Mouse (Mus musculus) limb, embryonic 15.5 days (tissue): Measurements from ENCODE around the gene Naglu. TPM values are rescaled to one million over a fixed set of nuclear protein-coding genes. Genes with fewer than 3 reads are reported as not detected.

ENCODE experiments used
- ATAC-seq: fragments of 200-750 bp; cut with Nextera tagmentation; 2 replicates; pipeline ENCODE4 v1.8.0; 2017; ENCODE audit warnings: low read depth, moderate TSS enrichment; ENCODE audit not compliant: insufficient number of reproducible peaks, low FRiP score, low TSS enrichment
- H3K27ac ChIP-seq: fragments of 300-500 bp; sonication (generic); 2 replicates; pipeline ENCODE4 v1.5.1; 2015; ENCODE audit warnings: moderate library complexity, mild to moderate bottlenecking, inconsistent platforms
- H3K27me3 ChIP-seq: fragments of 300-500 bp; sonication (generic); 2 replicates; pipeline ENCODE4 v1.6.1; 2015; ENCODE audit warnings: inconsistent platforms
- H3K36me3 ChIP-seq: fragments of 300-500 bp; sonication (generic); 2 replicates; pipeline ENCODE4 v1.6.1; 2015; ENCODE audit warnings: inconsistent platforms
- H3K4me1 ChIP-seq: fragments of 300-500 bp; sonication (generic); 2 replicates; pipeline ENCODE4 v1.6.1; 2015; ENCODE audit warnings: inconsistent platforms
- H3K4me2 ChIP-seq: fragments of 300-500 bp; sonication (generic); 2 replicates; pipeline ENCODE4 v1.6.1; 2015; ENCODE audit warnings: mild to moderate bottlenecking, inconsistent platforms
- H3K4me3 ChIP-seq: fragments of 300-500 bp; sonication (generic); 2 replicates; pipeline ENCODE4 v1.5.1; 2015; ENCODE audit warnings: mild to moderate bottlenecking, inconsistent platforms
- H3K9ac ChIP-seq: fragments of 300-500 bp; sonication (generic); 2 replicates; pipeline ENCODE4 v1.6.1; 2015; ENCODE audit warnings: inconsistent platforms
- H3K9me3 ChIP-seq: fragments of 300-500 bp; sonication (generic); 2 replicates; pipeline ENCODE4 v1.6.1; 2016; ENCODE audit warnings: inconsistent platforms
- WGBS: fragments of 180-500 bp; shearing (Covaris S2); methylation state at CpG from one replicate; pipeline ENCODE4 v1.1.7; 2015; 5-methylcytosine and 5-hydroxymethylcytosine counted together
- polyA plus RNA-seq: library from polyadenylated mRNA; unstranded; fragments of >200 nt; fragmentation: Nextera tagmentation; extraction: Ambion mirVana; gene quantifications from 2 replicates; pipeline ENCODE4 v1.2.1, GENCODE M21; 2015

Gene Naglu
- polyA plus RNA-seq, 1 experiment from 2014 or later = 12.7 TPM

DNA sequence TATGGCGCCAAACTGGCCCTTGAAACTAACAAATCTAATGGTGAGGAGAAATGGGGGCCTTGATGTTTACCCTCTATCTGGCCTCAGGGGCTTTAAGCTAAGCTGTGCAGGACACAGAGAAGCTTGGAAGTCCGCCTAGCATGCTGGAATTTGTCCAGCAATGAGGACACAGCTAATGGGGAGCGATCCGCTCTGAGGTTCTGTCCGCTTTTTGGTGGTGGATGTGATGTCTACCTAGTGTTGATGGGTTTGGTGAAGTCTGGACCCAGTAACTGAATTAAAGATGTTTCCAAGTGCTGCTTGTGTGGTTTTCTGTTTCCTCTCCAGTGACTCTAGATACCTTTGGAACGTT is 16.5 kb downstream of the Naglu start:
- Histone ChIP-seq H3K9me3 (no peaks in the 10 kb centered on the region), H3K4me2 (peak overlapping the region; percentile 84), H3K27ac (peak overlapping the region; percentile 85), H3K4me3 (peak overlapping the region; percentile 69), H3K27me3 (peaks cover 2% of the 10 kb centered on the region), H3K9ac (no peak overlapping the region), H3K4me1 (peaks cover 51% of the 10 kb centered on the region), H3K36me3 (peaks cover 40% of the 10 kb centered on the region)
- 77% methylated on average over 6 of the region's 6 CpGs for WGBS
- no peak for ATAC-seq

DNA sequence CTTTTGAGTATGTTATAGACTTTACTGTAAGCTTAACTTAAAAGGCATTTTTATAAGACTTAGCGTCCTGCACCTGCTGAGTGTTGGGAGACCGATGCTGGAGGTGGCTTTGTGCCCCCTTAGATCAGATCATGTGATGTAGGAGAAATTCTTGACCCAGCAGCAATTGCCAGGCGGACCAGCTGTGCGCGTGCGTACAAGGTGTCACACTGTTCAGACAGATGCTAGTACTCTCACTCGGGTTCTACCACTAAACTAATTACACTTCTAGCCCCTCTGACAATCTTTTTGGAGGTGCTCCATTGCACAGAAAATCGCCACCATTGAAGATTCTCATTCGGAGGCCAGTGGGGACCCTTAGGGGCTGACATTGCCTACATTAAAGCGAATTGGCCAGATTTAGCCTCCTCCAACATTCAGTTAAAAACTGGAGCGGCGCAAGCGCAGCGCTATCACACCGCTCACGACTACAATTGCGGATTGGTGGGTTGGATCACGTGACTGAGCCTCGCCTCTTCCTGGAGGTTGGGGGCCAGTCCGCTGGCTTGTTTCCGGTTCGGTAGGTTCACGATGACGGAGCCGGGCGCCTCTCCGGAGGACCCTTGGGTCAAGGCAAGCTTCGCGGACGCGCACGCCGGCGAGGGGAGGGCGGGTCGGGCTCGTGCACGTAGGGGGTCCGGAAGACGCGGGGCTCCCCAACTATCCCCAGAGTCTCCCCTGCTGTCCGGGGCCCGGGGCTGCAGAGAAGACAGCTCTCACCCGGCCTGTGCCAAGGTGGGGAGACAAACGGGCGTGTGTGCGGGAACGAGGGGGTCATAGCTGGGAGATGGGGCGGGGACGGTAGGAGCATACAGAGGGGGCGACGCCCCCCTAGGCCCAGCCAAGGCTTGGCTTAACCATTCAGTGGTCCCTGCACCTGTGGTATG is 17.2 kb downstream of the Naglu start, which contains the start of gene Mlx:
Mlx (plus strand) TSS at position 522 of the 926 bp plus-strand sequence.
- H3K27me3 ChIP-seq = no peaks in the 10 kb centered on the region
- under 1% methylated on average over 51 of the region's 52 CpGs for WGBS
- H3K4me2 ChIP-seq = peak within 1 kb of the TSS; percentile 84
- ATAC-seq = peak; percentile 83
- peak within 1 kb of the TSS; percentile 69 for H3K4me3 ChIP-seq
- peak within 1 kb of the TSS; percentile 82 for H3K9ac ChIP-seq
- H3K36me3 ChIP-seq = peaks cover 47% of the 10 kb centered on the region
- H3K9me3 ChIP-seq = no peaks in the 10 kb centered on the region
- H3K4me1 ChIP-seq = peaks cover 46% of the 10 kb centered on the region
- peak within 1 kb of the TSS; percentile 85 for H3K27ac ChIP-seq

DNA sequence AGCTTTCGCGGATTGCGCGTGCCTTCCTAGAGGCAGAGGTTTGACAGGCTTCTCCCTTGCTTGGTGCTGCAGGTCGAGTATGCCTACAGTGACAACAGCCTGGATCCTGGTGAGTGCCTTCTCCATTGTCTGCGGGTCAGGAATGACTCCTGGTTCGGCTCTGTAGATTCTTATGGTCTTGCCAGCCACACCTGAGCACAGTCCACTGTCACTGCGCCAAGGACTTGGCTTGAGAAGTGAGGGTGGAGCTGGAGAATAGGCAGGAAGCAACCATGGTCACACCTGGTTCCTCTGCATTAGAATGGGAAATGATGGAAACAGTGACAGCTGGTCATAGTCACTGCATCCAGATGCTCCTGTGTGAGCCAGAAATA is 17.9 kb downstream of the Naglu start:
- no peak for ATAC-seq
- Histone ChIP-seq H3K9ac (peak overlapping the region; percentile 82), H3K36me3 (peaks cover 54% of the 10 kb centered on the region), H3K9me3 (no peaks in the 10 kb centered on the region), H3K27me3 (no peaks in the 10 kb centered on the region), H3K4me1 (peaks cover 45% of the 10 kb centered on the region), H3K4me2 (peak overlapping the region; percentile 84), H3K27ac (peak overlapping the region; percentile 85), H3K4me3 (peak overlapping the region; percentile 69)
- WGBS = 6% methylated on average over 8 of the region's 8 CpGs

DNA sequence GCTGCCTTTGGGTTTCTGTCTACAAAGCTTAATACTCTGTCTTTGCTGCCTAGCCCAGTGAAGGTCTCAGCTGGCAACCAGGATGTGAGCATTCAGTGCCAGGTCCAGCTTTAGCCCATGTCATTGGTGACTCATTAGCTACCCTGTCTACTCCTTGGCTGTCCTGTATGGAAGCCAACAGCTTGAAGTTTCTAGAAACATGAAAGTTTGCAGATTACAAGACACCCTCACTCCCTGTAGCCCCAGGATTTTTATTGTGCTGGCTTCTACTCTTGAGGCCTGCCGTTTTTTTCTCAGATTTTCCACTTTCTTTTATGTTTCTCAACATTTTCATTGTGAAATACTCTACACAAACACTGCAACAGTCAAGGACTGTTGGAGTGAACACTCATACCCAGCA is 20.1 kb downstream of the Naglu start:
- no peak overlapping the region for H3K27ac ChIP-seq
- no peak overlapping the region for H3K4me3 ChIP-seq
- no peaks in the 10 kb centered on the region for H3K9me3 ChIP-seq
- H3K4me1 ChIP-seq = peaks cover 35% of the 10 kb centered on the region
- WGBS = 87% methylated on average over 1 of the region's 1 CpGs
- no peak for ATAC-seq
- no peak overlapping the region for H3K9ac ChIP-seq
- H3K36me3 ChIP-seq = peaks cover 59% of the 10 kb centered on the region
- no peak overlapping the region for H3K4me2 ChIP-seq
- no peaks in the 10 kb centered on the region for H3K27me3 ChIP-seq

DNA sequence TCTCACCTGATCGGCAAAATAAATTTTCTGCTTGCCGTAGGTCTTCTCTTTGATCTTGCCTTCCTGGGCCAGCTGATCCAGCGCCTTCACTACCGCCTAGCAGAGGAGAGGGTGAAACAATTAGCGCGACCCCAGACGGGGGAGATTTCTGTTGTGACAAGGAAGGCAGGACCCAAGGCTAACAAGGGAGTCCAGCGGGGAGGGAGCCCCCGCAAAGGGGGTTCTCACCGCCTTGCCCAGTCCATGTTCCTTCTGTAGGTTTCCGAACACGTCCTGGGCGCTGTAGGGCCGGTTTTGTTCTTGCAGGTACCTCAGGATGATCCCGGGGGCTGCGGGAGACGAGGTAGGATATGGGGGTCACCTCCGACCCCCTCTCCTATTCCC is 25.1 kb downstream of the Naglu start:
- 0% methylated on average over 18 of the region's 18 CpGs for WGBS
- Histone ChIP-seq H3K9ac (peak overlapping the region; percentile 56), H3K27me3 (no peaks in the 10 kb centered on the region)

DNA sequence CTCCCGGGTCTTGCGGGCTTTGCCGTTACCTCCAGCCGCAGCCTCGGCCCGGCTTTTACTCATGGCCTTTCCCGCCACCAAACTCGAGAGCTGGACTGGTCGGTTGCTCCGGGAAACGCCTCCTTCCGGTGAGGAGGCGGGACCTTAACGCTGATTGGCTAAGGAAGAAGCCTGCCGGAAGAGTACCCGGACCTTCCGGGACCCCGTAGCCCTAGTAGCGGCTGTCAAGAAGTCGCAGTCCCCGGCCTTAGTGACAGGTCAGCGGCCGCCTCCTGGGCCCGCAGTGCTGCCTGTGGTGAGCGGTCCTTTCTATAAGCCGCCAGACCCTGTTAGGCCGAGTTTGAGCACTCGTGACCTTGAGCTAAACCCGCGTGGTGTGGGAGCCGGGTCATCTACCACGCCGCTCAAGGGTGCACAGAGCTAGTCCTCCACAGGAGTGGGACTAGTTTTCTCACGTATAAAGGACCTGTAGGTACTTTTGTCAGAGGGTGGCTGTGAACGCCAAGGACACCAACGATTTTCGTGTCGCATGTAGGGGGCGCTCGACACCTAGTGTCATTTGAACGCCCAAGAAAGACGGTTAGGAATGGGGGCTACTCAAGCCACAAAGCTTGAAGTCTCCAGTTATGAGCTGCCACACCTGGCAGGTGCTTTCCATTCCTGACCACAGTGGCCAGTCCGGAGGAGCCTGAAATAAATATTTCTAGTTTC is 25.7 kb downstream of the Naglu start, which contains the start of gene Psmc3ip:
Psmc3ip (minus strand) TSS at position 123 of the 711 bp plus-strand sequence.
- under 1% methylated on average over 43 of the region's 43 CpGs for WGBS
- Histone ChIP-seq H3K4me2 (peak within 1 kb of the TSS; percentile 88), H3K4me1 (peaks cover 13% of the 10 kb centered on the region; the same call in 1 of the 2 replicates), H3K9ac (peak within 1 kb of the TSS; percentile 63), H3K27me3 (no peaks in the 10 kb centered on the region), H3K4me3 (peak within 1 kb of the TSS; percentile 86), H3K27ac (peak within 1 kb of the TSS; percentile 91), H3K36me3 (peaks cover 69% of the 10 kb centered on the region), H3K9me3 (no peaks in the 10 kb centered on the region)
- peak; percentile 93 for ATAC-seq

More for the DNA sequence above, 25.1 kb downstream of the Naglu start:
- Histone ChIP-seq H3K4me3 (peak overlapping the region; percentile 86), H3K4me2 (peak overlapping the region; percentile 88), H3K27ac (peak overlapping the region; percentile 91), H3K9me3 (no peaks in the 10 kb centered on the region), H3K4me1 (peaks cover 13% of the 10 kb centered on the region; the same call in 1 of the 2 replicates), H3K36me3 (peaks cover 69% of the 10 kb centered on the region)
- peak; percentile 26; the same call in 1 of the 2 replicates for ATAC-seq

DNA sequence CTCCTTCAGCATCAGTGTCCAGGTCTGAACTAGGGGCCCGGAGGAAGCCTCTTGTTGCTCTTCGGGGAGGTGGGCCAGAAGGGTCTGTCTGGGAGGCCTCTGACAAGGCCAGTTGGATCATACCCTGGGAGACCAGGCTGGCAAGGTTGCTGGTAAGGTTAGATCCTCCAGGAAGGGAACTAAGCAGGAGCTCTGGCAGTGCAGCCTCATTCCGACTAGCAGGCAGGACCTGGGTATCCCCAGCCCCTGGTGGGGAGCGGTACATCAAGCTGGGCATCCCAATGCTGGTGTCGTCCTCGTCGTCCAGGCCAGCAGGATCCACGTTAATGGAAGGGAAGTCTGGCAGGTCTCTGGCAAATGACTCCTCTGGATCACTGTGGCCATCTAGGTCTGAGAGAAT is 28.4 kb downstream of the Naglu start:
- Histone ChIP-seq H3K4me2 (no peak overlapping the region), H3K36me3 (peaks cover 65% of the 10 kb centered on the region), H3K9ac (no peak overlapping the region), H3K27ac (no peak overlapping the region), H3K4me3 (no peak overlapping the region), H3K9me3 (no peaks in the 10 kb centered on the region), H3K4me1 (peaks cover 13% of the 10 kb centered on the region; the same call in 1 of the 2 replicates), H3K27me3 (no peaks in the 10 kb centered on the region)
- no peak for ATAC-seq
- WGBS = 89% methylated on average over 8 of the region's 8 CpGs

DNA sequence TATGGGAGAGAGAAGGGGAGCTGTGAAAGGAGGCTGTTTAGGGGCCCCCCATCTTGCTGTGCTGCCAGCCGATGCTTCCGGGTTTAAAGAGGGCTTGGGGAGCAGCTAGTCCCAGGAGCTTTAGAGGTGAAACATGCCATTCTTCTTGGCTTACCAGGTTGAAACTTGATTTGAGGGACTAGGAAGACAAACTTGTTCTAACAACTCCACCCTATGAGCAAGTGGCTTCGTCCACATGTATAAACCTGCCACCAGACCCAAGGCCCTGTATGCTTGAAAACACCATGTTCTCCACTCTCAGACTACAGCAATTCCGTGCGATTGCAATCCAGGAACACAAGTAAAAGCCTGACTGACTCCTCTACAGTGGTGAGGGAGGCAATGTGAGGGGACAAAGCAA is 33.2 kb downstream of the Naglu start:
- no peaks in the 10 kb centered on the region for H3K9me3 ChIP-seq
- H3K4me3 ChIP-seq = no peak overlapping the region
- WGBS = 77% methylated on average over 5 of the region's 5 CpGs
- peak overlapping the region; percentile 79 for H3K27ac ChIP-seq
- no peaks in the 10 kb centered on the region for H3K4me1 ChIP-seq
- H3K9ac ChIP-seq = no peak overlapping the region
- no peak overlapping the region for H3K4me2 ChIP-seq
- no peak for ATAC-seq
- H3K27me3 ChIP-seq = no peaks in the 10 kb centered on the region
- H3K36me3 ChIP-seq = peaks cover 59% of the 10 kb centered on the region

DNA sequence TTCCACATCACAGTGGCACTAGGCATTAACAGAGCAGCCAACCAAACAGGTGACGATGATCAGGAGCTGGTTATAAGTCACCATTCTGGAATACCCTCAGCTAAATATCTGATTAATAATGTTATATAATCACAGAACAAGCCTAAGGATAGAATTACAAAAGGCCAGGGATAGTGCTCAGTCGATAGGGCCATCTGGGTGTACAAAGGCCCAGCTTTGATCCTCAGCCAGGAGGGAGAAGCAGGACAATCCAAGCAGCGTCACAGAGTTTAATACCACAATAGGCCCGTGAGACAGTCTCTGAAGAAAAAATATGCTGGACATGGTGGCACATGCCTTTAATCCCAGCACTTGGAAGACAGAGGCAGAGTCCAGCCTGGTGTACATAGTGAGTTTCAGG is 39.5 kb downstream of the Naglu start:
- ATAC-seq = no peak

DNA sequence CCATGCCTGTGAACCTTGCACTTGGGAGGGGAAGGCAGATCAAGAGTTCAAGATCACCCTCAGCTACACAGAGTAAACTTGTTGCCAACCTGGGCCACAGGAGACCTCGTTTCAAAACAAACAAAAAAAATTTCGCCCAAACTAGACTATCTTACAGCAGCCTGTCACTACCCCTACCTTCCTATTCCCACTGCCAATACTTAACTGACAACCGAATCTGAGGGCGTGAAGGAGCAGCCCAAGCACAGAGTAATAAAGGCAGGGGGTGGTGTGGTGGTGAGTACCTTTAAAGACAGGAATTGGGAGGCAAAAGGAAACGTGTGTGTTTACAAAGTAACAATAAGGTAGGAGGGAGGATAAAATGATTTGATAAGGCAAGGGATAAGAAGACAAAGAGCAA is 40.9 kb downstream of the Naglu start:
- Histone ChIP-seq H3K9ac (no peak overlapping the region), H3K36me3 (peaks cover 3% of the 10 kb centered on the region; the same call in 1 of the 2 replicates), H3K4me2 (no peak overlapping the region), H3K27me3 (no peaks in the 10 kb centered on the region), H3K27ac (no peak overlapping the region), H3K4me1 (no peaks in the 10 kb centered on the region), H3K9me3 (no peaks in the 10 kb centered on the region), H3K4me3 (no peak overlapping the region)
- 52% methylated on average over 5 of the region's 5 CpGs for WGBS
- no peak for ATAC-seq

More for the DNA sequence above, 39.5 kb downstream of the Naglu start:
- no peak overlapping the region for H3K4me2 ChIP-seq
- no peaks in the 10 kb centered on the region for H3K9me3 ChIP-seq
- H3K27ac ChIP-seq = no peak overlapping the region
- H3K4me3 ChIP-seq = no peak overlapping the region
- H3K9ac ChIP-seq = no peak overlapping the region
- peaks cover 6% of the 10 kb centered on the region for H3K36me3 ChIP-seq
- 76% methylated on average over 4 of the region's 4 CpGs for WGBS
- no peaks in the 10 kb centered on the region for H3K4me1 ChIP-seq
- H3K27me3 ChIP-seq = no peaks in the 10 kb centered on the region

DNA sequence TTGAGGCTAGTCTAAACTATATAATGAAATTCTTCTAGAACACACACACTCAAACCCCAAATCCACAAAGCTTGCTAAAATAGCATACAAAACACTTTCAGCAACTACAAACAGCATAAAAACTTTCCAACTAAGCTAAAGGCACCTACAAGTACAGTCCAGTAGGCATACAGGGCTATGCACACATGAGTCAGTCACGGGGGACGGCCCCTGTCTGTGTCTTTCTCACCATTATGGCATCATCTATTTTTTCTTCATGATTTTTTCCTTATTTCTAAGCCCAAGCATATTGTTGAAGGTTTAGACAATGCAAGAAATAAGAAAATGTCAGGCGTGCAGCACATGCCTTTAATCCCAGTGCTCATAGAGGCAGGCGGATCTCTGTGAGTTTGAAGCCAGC is 41.4 kb downstream of the Naglu start:
- ATAC-seq = no peak
- no peaks in the 10 kb centered on the region for H3K4me1 ChIP-seq
- no peaks in the 10 kb centered on the region for H3K27me3 ChIP-seq
- no peak overlapping the region for H3K4me2 ChIP-seq
- WGBS = 85% methylated on average over 4 of the region's 4 CpGs
- H3K27ac ChIP-seq = no peak overlapping the region
- no peaks in the 10 kb centered on the region for H3K9me3 ChIP-seq
- H3K4me3 ChIP-seq = no peak overlapping the region
- H3K9ac ChIP-seq = no peak overlapping the region
- peaks cover 3% of the 10 kb centered on the region; the same call in 1 of the 2 replicates for H3K36me3 ChIP-seq

DNA sequence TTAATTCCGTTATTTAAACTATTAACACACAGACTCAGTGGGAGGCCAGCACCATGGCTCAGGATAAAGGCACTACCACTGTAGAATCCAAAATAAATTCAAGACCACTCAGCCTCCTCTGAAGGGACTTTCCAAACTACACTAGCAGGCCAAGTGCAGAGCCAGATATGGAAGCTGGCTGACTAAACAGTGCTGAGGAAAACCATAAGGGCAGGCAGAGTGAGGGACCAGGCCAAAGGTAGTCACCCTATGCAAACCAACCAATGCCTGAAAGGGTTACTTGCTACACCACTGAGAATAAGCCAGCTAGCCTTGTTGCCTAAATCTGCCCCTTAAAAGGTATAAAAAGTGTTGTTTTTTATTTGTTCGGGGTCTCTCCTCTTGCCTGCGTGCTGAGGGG is 42.4 kb downstream of the Naglu start:
- peaks cover 10% of the 10 kb centered on the region; the same call in 1 of the 2 replicates for H3K36me3 ChIP-seq
- H3K9me3 ChIP-seq = no peaks in the 10 kb centered on the region
- no peak overlapping the region for H3K27ac ChIP-seq
- WGBS = 82% methylated on average over 3 of the region's 3 CpGs
- H3K4me2 ChIP-seq = no peak overlapping the region
- no peaks in the 10 kb centered on the region for H3K27me3 ChIP-seq
- no peak for ATAC-seq
- no peak overlapping the region for H3K4me3 ChIP-seq
- H3K4me1 ChIP-seq = 0 out of 2 replicates have a peak, but pooled peaks cover 4% of the 10 kb centered on the region
- H3K9ac ChIP-seq = no peak overlapping the region
